Mouse (Mus musculus): ENCODE results near the gene Klf7. TPM values are rescaled to one million over a fixed set of nuclear protein-coding genes. Genes with fewer than 3 reads are reported as not detected.

Gene Klf7
- total and polyA plus RNA-seq, 3 experiments = 1.6 to 3.1 TPM; not detected in 1

DNA sequence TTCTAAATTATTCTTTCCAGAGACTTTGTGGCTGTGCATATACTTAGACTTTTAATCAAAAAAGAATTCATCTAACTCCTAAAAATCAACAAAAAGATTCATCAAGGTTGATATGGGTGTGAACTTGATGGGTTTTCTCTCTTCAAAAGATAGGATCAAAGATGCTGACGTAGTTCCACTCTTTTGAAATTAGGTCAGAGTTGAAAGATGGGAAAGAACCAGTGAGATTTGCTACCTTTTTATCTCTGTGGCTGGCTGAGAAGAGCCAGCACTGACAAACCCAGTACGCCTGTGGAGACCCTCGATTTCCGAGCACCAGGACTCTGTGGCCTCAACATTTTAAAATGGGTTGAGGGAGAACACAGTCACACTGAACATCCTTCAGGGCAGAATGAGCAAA, 36.2 kb downstream of the Klf7 start:
- TF ChIP-seq ETS1 (IDR thresholded peaks at IDR 0.05; ENCODE audit: low read depth, low read length) (no peak), MAX (IDR thresholded peaks at IDR 0.05; ENCODE audit: low read length) (no peak), TBP (IDR thresholded peaks at IDR 0.05; ENCODE audit: low read depth, low read length) (no peak), ZC3H11A (IDR thresholded peaks at IDR 0.05; ENCODE audit: low read depth, low read length) (no peak), MAZ (IDR thresholded peaks at IDR 0.05; ENCODE audit: low read depth, low read length) (no peak), E2F4 (IDR thresholded peaks at IDR 0.05; ENCODE audit: borderline replicate concordance, low read depth, low read length) (no peak)
- Histone ChIP-seq H3K4me1 (ENCODE audit: control insufficient read depth in 1 of 2, insufficient read depth in 2 of 2, low read length in 2 of 2) (peaks cover 14 to 25% of the 10 kb centered on the region in 2 experiments), H3K27me3 (ENCODE audit: control insufficient read depth in 1 of 2, insufficient read depth in 2 of 2, low read length in 2 of 2) (no peaks in the 10 kb centered on the region), H3K9ac (ENCODE audit: control insufficient read depth, low read depth, low read length, poor library complexity, severe bottlenecking) (no peak overlapping the region), H3K36me3 (ENCODE audit: control insufficient read depth in 1 of 2, insufficient read depth in 2 of 2, low read length in 2 of 2) (peaks cover 0 to 44% of the 10 kb centered on the region in 2 experiments; a peak in 3 of 4 replicates), H3K27ac (ENCODE audit: control insufficient read depth, low read depth, low read length) (no peak overlapping the region), H3K4me3 (ENCODE audit: control insufficient read depth in 1 of 2, insufficient read depth in 1 of 2, low read depth in 2 of 2, low read length in 2 of 2) (no peak overlapping the region), H3K9me3 (replicated peaks; ENCODE audit: insufficient read depth, low read length) (no peaks in the 10 kb centered on the region), H3K79me2 (ENCODE audit: control insufficient read depth, insufficient read depth, low read length, poor library complexity) (peaks cover 3% of the 10 kb centered on the region; the same call in 1 of the 2 replicates)
- no peak for DNase-seq (ENCODE audit: low read depth, low spot score)

- no peak overlapping the region for H3K9ac ChIP-seq (ENCODE audit: control insufficient read depth, low read depth, low read length, poor library complexity, severe bottlenecking)
- peaks cover 17 to 28% of the 10 kb centered on the region in 2 experiments for H3K4me1 ChIP-seq (ENCODE audit: control insufficient read depth in 1 of 2, insufficient read depth in 2 of 2, low read length in 2 of 2)
- no peaks in the 10 kb centered on the region for H3K9me3 ChIP-seq (replicated peaks; ENCODE audit: insufficient read depth, low read length)
- no peaks in the 10 kb centered on the region for H3K27me3 ChIP-seq (ENCODE audit: control insufficient read depth in 1 of 2, insufficient read depth in 2 of 2, low read length in 2 of 2)
- H3K27ac ChIP-seq (ENCODE audit: control insufficient read depth, low read depth, low read length) = peak overlapping the region; percentile 4; the same call in 1 of the 2 replicates
- TF ChIP-seq TBP (IDR thresholded peaks at IDR 0.05; ENCODE audit: low read depth, low read length) (no peak), MYC (IDR thresholded peaks at IDR 0.05; ENCODE audit: low read depth, low read length) (no peak), CHD1 (IDR thresholded peaks at IDR 0.05; ENCODE audit: low read depth, low read length) (no peak), KAT2A (conservative IDR thresholded peaks at IDR 0.05; ENCODE audit: low read depth, low read length) (no peak), ZKSCAN1 (IDR thresholded peaks at IDR 0.05; ENCODE audit: low read depth, low read length) (no peak), TCF12 (IDR thresholded peaks at IDR 0.05; ENCODE audit: low read depth, low read length) (no peak), MEF2A (IDR thresholded peaks at IDR 0.05; ENCODE audit: extremely low read depth, insufficient replicate concordance, low read depth, low read length, poor library complexity, severe bottlenecking) (no peak), JUND (IDR thresholded peaks at IDR 0.05; ENCODE audit: low read depth, low read length) (no peak), ZMIZ1 (IDR thresholded peaks at IDR 0.05; ENCODE audit: low read depth, low read length) (no peak)
- peaks cover 0 to 49% of the 10 kb centered on the region in 2 experiments; a peak in 3 of 4 replicates for H3K36me3 ChIP-seq (ENCODE audit: control insufficient read depth in 1 of 2, insufficient read depth in 2 of 2, low read length in 2 of 2)
- no peak for DNase-seq (ENCODE audit: low read depth, low spot score)
- no peak overlapping the region for H3K4me3 ChIP-seq (ENCODE audit: control insufficient read depth in 1 of 2, insufficient read depth in 1 of 2, low read depth in 2 of 2, low read length in 2 of 2)
- peaks cover 3% of the 10 kb centered on the region; the same call in 1 of the 2 replicates for H3K79me2 ChIP-seq (ENCODE audit: control insufficient read depth, insufficient read depth, low read length, poor library complexity)
Observed at GRCm38 (mm10) chr1:64085361-64085760, 36.7 kb downstream of the Klf7 start.

DNA sequence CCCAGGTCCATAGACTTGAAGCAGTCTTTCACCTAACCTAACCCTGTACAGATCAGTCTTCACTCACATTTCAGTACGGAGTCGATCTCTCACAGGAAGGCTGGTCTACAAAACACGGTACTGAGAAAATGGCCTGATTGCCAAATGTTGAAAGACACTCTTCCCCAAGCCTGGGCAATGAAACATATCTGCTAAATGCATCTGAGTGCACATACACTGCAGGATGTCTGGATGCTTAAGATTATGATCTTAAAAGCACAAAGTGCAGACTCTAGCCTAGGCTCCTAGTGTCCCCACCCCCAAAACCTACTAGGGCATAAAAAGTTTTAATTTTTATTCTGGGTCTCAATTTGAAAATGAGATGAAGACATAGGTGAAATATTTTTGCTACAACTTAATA, 37.4 kb downstream of the Klf7 start:
- peak; percentile 31 for TF ChIP-seq ETS1 (IDR thresholded peaks at IDR 0.05; ENCODE audit: low read depth, low read length)
- no peak for TF ChIP-seq ZKSCAN1 (IDR thresholded peaks at IDR 0.05; ENCODE audit: low read depth, low read length)
- 0 out of 2 replicates have a peak, but pooled peaks have one; percentile 36 for TF ChIP-seq GATA1 (IDR thresholded peaks at IDR 0.05; ENCODE audit: low read depth, low read length)
- no peak for TF ChIP-seq POLR2AphosphoS2 (IDR thresholded peaks at IDR 0.05; ENCODE audit: low read length)
- no peak for TF ChIP-seq MYC (IDR thresholded peaks at IDR 0.05; ENCODE audit: low read depth, low read length)
- no peak for TF ChIP-seq MAFK (IDR thresholded peaks at IDR 0.05; ENCODE audit: borderline replicate concordance, low read depth, low read length)
- TF ChIP-seq TCF12 (IDR thresholded peaks at IDR 0.05; ENCODE audit: low read depth, low read length) = peak; percentile 79; the same call in 1 of the 2 replicates
- TF ChIP-seq MXI1 (IDR thresholded peaks at IDR 0.05; ENCODE audit: low read depth, low read length) = no peak
- no peak for TF ChIP-seq CHD1 (IDR thresholded peaks at IDR 0.05; ENCODE audit: low read depth, low read length)
- TF ChIP-seq TAL1 (IDR thresholded peaks at IDR 0.05; ENCODE audit: low read length) = peak; percentile 61
- no peak for TF ChIP-seq ZMIZ1 (IDR thresholded peaks at IDR 0.05; ENCODE audit: low read depth, low read length)
- TF ChIP-seq HCFC1 (IDR thresholded peaks at IDR 0.05; ENCODE audit: low read depth, low read length) = no peak
- TF ChIP-seq EP300 (IDR thresholded peaks at IDR 0.05; ENCODE audit: low read depth in 1 of 2, low read length in 2 of 2) = peak; percentile 63 to 66
- peak; percentile 34; the same call in 1 of the 2 replicates for TF ChIP-seq SIN3A (IDR thresholded peaks at IDR 0.05; ENCODE audit: low read length)
- peaks cover 3% of the 10 kb centered on the region; the same call in 1 of the 2 replicates for H3K79me2 ChIP-seq (ENCODE audit: control insufficient read depth, insufficient read depth, low read length, poor library complexity)
- H3K27me3 ChIP-seq (ENCODE audit: control insufficient read depth in 1 of 2, insufficient read depth in 2 of 2, low read length in 2 of 2) = no peaks in the 10 kb centered on the region
- H3K9me3 ChIP-seq (replicated peaks; ENCODE audit: insufficient read depth, low read length) = no peaks in the 10 kb centered on the region
- no peak overlapping the region for H3K9ac ChIP-seq (ENCODE audit: control insufficient read depth, low read depth, low read length, poor library complexity, severe bottlenecking)
- peak overlapping the region; percentile 67 for H3K27ac ChIP-seq (ENCODE audit: control insufficient read depth, low read depth, low read length)
- H3K36me3 ChIP-seq (ENCODE audit: control insufficient read depth in 1 of 2, insufficient read depth in 2 of 2, low read length in 2 of 2) = peaks cover 0 to 50% of the 10 kb centered on the region in 2 experiments; a peak in 2 of 4 replicates
- no peak overlapping the region for H3K4me3 ChIP-seq (ENCODE audit: control insufficient read depth in 1 of 2, insufficient read depth in 1 of 2, low read depth in 2 of 2, low read length in 2 of 2)
- peaks cover 23 to 26% of the 10 kb centered on the region in 2 experiments for H3K4me1 ChIP-seq (ENCODE audit: control insufficient read depth in 1 of 2, insufficient read depth in 2 of 2, low read length in 2 of 2)
- DNase-seq (ENCODE audit: low read depth, low spot score) = peak; percentile 54

Measured in MEL (cell line).